Mouse (Mus musculus) brain, embryonic 14.5 days (tissue): ENCODE measurements around the gene Cs.

Source experiments
- CTCF ChIP-seq: fragments of 200-500 bp; IDR thresholded peaks from 2 replicates; pipeline ENCODE4 v1.5.1; 2012; ENCODE audit warnings: inconsistent platforms, mild to moderate bottlenecking, moderate library complexity, borderline replicate concordance; ENCODE audit not compliant: insufficient read depth, insufficient read length; ENCODE audit errors: extremely low read depth
- POLR2A ChIP-seq: fragments of 200-500 bp; IDR thresholded peaks from 2 replicates; pipeline ENCODE4 v1.6.1; 2012; ENCODE audit warnings: mild to moderate bottlenecking, inconsistent platforms, borderline replicate concordance; ENCODE audit not compliant: poor library complexity, insufficient read depth, insufficient read length, severe bottlenecking; ENCODE audit errors: extremely low read depth

DNA sequence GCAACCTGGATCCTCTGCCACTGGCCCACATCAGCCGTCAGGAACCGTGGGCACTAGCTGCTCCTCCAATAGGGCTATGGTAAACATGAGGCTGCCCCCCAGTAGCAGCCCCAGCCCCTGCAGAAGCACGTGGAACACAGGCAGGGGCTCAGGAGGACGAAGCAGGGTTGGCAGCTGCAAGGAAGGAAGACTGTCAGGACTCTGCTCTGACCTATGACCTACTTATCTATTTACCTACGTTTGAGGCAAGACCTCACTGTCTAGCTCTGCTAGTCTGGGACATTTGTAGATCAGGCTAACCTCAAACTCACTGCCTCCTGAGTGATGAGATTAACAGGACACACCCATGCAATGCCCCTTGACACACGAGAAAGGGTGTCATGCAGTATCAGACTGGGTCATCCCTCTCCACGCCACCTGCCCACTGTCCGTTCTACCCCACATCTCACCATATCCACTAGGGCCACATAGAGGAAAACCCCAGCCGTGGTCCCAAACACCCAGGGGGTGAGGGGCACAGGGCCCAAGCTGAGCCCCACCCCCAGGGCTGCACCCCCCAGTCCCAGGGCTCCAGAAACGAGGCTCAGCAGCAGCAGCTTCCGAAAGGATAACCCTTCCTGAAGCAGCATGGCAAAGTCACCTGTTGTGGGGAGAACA lies 58.6 kb downstream of the Cs start:
- TF ChIP-seq CTCF (no peak), POLR2A (no peak)
